Mouse (Mus musculus): ENCODE data around the gene Sh2d3c. TPM values are rescaled to one million over a fixed set of nuclear protein-coding genes. Genes with fewer than 3 reads are reported as not detected.

The Sh2d3c gene
- polyA plus RNA-seq, 1 experiment from 2014 or later: 23.7 TPM

DNA sequence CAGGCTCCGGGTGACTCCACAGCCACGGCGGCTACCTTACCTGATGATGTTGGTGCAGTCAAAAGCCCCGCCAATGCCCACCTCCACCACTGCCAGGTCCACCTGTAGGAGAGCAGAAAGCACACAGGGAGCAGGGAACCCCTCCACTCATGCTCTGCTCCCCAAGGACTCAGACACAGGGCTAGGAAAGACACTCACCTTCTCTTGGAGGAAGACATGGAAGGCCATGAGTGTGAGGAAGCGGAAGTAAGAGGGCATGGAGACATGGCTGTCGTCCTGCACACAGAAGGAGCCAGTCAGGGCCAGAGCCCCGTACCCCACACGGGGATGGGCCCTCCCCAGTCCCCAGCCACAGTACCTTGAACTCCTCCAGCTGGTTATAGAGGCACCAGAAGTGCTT, 33.3 kb upstream of the Sh2d3c start:
- Histone ChIP-seq H3K4me1 (ENCODE audit: control insufficient read depth in 2 of 2, insufficient read depth in 2 of 2, low read length in 2 of 2) (peaks cover 2 to 5% of the 10 kb centered on the region in 2 experiments; a peak in 3 of 4 replicates), H3K27ac (replicated peaks in 1 of 2; ENCODE audit: control insufficient read depth in 1 of 2, insufficient read depth in 1 of 2, low read depth in 2 of 2, low read length in 2 of 2) (no peak overlapping the region), H3K27me3 (ENCODE audit: control insufficient read depth, insufficient read depth, low read length) (no peaks in the 10 kb centered on the region), H3K9ac (ENCODE audit: low read length) (no peak overlapping the region), H3K9me3 (ENCODE audit: control insufficient read depth, low read length) (no peaks in the 10 kb centered on the region), H3K4me2 (ENCODE audit: low read length) (no peak overlapping the region), H3K4me3 (ENCODE audit: control insufficient read depth in 1 of 2, insufficient read depth in 1 of 2, low read depth in 1 of 2, low read length in 2 of 2) (no peak overlapping the region), H3K36me3 (ENCODE audit: control insufficient read depth, insufficient read depth, low read length) (peaks cover 54% of the 10 kb centered on the region)
- WGBS: 91% methylated on average over 8 of the region's 8 CpGs
- ATAC-seq (ENCODE audit: insufficient number of reproducible peaks, insufficient read depth, low FRiP score, low read depth): no peak

DNA sequence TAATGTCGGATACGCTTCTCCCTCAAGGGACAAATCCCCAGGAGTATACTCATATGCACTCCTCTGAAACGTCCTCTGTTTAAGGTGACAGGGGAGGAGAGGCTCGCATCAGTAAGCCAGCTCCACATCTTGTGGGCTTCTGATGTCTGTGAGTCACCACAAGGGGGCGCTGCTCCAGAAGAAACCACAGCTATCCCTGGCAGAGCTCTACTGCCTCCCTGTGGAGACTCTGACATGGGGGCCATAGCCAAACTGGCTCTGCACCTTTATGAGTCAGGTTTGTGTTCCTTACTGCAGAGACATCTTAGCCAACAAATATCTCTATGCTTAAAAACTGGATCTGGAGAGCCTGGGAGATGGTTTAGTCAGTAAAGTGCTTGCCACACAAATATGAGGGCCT, 31.4 kb upstream of the Sh2d3c start:
- Histone ChIP-seq H3K4me2 (ENCODE audit: low read length) (no peak overlapping the region), H3K4me3 (ENCODE audit: control insufficient read depth in 1 of 2, insufficient read depth in 1 of 2, low read depth in 1 of 2, low read length in 2 of 2) (no peak overlapping the region), H3K9ac (ENCODE audit: low read length) (no peak overlapping the region; the same call in 1 of the 2 replicates), H3K36me3 (ENCODE audit: control insufficient read depth, insufficient read depth, low read length) (peaks cover 35% of the 10 kb centered on the region), H3K4me1 (ENCODE audit: control insufficient read depth in 2 of 2, insufficient read depth in 2 of 2, low read length in 2 of 2) (peaks cover 8 to 16% of the 10 kb centered on the region in 2 experiments), H3K27ac (replicated peaks in 1 of 2; ENCODE audit: control insufficient read depth in 1 of 2, insufficient read depth in 1 of 2, low read depth in 2 of 2, low read length in 2 of 2) (no peak overlapping the region), H3K9me3 (ENCODE audit: control insufficient read depth, low read length) (no peaks in the 10 kb centered on the region), H3K27me3 (ENCODE audit: control insufficient read depth, insufficient read depth, low read length) (no peaks in the 10 kb centered on the region)
- 16% methylated on average over 5 of the region's 5 CpGs for WGBS
- ATAC-seq (ENCODE audit: insufficient number of reproducible peaks, insufficient read depth, low FRiP score, low read depth): no peak

GRCm38 (mm10) chr2:32691041-32691440, 29.8 kb upstream of the Sh2d3c start:
- Histone ChIP-seq H3K27me3 (ENCODE audit: control insufficient read depth, insufficient read depth, low read length) (no peaks in the 10 kb centered on the region), H3K9me3 (ENCODE audit: control insufficient read depth, low read length) (no peaks in the 10 kb centered on the region), H3K4me2 (ENCODE audit: low read length) (no peak overlapping the region), H3K4me1 (ENCODE audit: control insufficient read depth in 2 of 2, insufficient read depth in 2 of 2, low read length in 2 of 2) (peaks cover 10 to 18% of the 10 kb centered on the region in 2 experiments), H3K4me3 (ENCODE audit: control insufficient read depth in 1 of 2, insufficient read depth in 1 of 2, low read depth in 1 of 2, low read length in 2 of 2) (no peak overlapping the region), H3K9ac (ENCODE audit: low read length) (no peak overlapping the region), H3K36me3 (ENCODE audit: control insufficient read depth, insufficient read depth, low read length) (peaks cover 19% of the 10 kb centered on the region), H3K27ac (replicated peaks in 1 of 2; ENCODE audit: control insufficient read depth in 1 of 2, insufficient read depth in 1 of 2, low read depth in 2 of 2, low read length in 2 of 2) (no peak overlapping the region)
- 83% methylated on average over 11 of the region's 11 CpGs for WGBS
- no peak for ATAC-seq (ENCODE audit: insufficient number of reproducible peaks, insufficient read depth, low FRiP score, low read depth)

DNA sequence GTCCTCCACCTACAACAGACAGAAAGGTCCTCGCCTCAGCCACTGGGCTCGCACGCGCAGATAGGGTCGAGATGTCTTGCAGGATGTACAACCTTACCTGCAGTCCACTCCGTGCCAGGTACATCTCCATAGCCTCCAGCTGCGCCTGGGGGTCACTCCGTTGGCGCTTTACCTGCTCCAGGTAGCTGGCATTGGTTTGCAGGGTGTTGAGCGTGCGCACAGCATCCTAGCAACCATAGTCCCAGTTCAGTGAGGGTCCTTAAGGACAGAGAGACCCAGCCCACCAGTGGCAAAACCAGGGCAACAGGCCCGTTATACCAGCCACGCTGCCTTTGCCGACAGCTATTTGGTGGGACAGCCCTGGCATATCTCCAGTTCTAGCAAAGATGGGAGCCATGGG, 28.4 kb upstream of the Sh2d3c start:
- no peaks in the 10 kb centered on the region for H3K9me3 ChIP-seq (ENCODE audit: control insufficient read depth, low read length)
- H3K27me3 ChIP-seq (ENCODE audit: control insufficient read depth, insufficient read depth, low read length): no peaks in the 10 kb centered on the region
- 96% methylated on average over 14 of the region's 14 CpGs for WGBS
- H3K4me2 ChIP-seq (ENCODE audit: low read length): peak overlapping the region; percentile 96
- H3K9ac ChIP-seq (ENCODE audit: low read length): no peak overlapping the region
- H3K27ac ChIP-seq (replicated peaks in 1 of 2; ENCODE audit: control insufficient read depth in 1 of 2, insufficient read depth in 1 of 2, low read depth in 2 of 2, low read length in 2 of 2): no peak overlapping the region
- H3K4me3 ChIP-seq (ENCODE audit: control insufficient read depth in 1 of 2, insufficient read depth in 1 of 2, low read depth in 1 of 2, low read length in 2 of 2): no peak overlapping the region
- H3K36me3 ChIP-seq (ENCODE audit: control insufficient read depth, insufficient read depth, low read length): peaks cover 6% of the 10 kb centered on the region
- no peak for ATAC-seq (ENCODE audit: insufficient number of reproducible peaks, insufficient read depth, low FRiP score, low read depth)
- peaks cover 10 to 18% of the 10 kb centered on the region in 2 experiments for H3K4me1 ChIP-seq (ENCODE audit: control insufficient read depth in 2 of 2, insufficient read depth in 2 of 2, low read length in 2 of 2)

- Histone ChIP-seq H3K27ac (replicated peaks in 1 of 2; ENCODE audit: control insufficient read depth in 1 of 2, insufficient read depth in 1 of 2, low read depth in 2 of 2, low read length in 2 of 2) (peak overlapping the region in 1 of 2 experiments; percentile 67; a peak in 2 of 4 replicates), H3K4me3 (ENCODE audit: control insufficient read depth in 1 of 2, insufficient read depth in 1 of 2, low read depth in 1 of 2, low read length in 2 of 2) (peak overlapping the region; percentile 78 to 88)
- ATAC-seq (ENCODE audit: insufficient number of reproducible peaks, insufficient read depth, low FRiP score, low read depth): no peak
These were observed 27.6 kb upstream of the Sh2d3c start for GRCm38 (mm10) chr2:32693282-32693681.

DNA sequence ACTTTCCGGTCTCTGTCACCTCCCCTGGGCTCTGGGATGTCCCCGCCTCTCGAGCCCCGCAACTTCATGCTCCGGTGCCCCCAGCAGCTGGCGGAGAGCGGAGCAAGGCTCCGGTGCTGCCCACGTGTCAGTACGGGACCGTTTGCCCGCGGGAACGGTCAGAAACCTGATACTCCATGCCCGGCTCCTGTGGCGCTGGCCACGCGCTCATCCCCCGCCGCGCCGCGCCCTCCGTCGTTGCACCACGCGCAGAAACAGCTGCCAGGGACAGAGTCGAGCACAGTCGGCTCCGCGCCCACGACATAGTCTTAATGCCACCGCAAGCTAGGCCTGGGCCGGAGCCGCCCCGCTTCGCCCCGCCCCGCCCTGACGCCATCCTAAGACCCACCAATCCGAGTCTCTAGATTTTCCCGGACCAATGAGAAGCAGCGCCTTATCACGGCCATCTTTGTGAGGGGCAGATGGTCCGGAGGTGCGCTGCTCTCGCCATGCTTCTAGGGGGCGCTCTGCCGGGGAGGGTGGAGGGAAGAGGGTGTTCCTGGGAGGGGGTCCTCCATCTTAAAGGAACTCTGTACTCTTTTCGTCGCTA, 26.9 kb upstream of the Sh2d3c start:
- peak overlapping the region; percentile 61 to 67 for H3K27ac ChIP-seq (replicated peaks in 1 of 2; ENCODE audit: control insufficient read depth in 1 of 2, insufficient read depth in 1 of 2, low read depth in 2 of 2, low read length in 2 of 2)
- peak overlapping the region; percentile 96 for H3K4me2 ChIP-seq (ENCODE audit: low read length)
- under 1% methylated on average over 51 of the region's 51 CpGs for whole genome bisulfite sequencing
- H3K27me3 ChIP-seq (ENCODE audit: control insufficient read depth, insufficient read depth, low read length): no peaks in the 10 kb centered on the region
- peak overlapping the region; percentile 95 for H3K9ac ChIP-seq (ENCODE audit: low read length)
- H3K36me3 ChIP-seq (ENCODE audit: control insufficient read depth, insufficient read depth, low read length): no peaks in the 10 kb centered on the region
- H3K4me3 ChIP-seq (ENCODE audit: control insufficient read depth in 1 of 2, insufficient read depth in 1 of 2, low read depth in 1 of 2, low read length in 2 of 2): peak overlapping the region; percentile 78 to 88
- H3K4me1 ChIP-seq (ENCODE audit: control insufficient read depth in 2 of 2, insufficient read depth in 2 of 2, low read length in 2 of 2): peaks cover 10 to 18% of the 10 kb centered on the region in 2 experiments
- ATAC-seq (ENCODE audit: insufficient number of reproducible peaks, insufficient read depth, low FRiP score, low read depth): peak; percentile 95
- no peaks in the 10 kb centered on the region for H3K9me3 ChIP-seq (ENCODE audit: control insufficient read depth, low read length)

More at GRCm38 (mm10) chr2:32693282-32693681, 27.6 kb upstream of the Sh2d3c start:
- Histone ChIP-seq H3K27me3 (ENCODE audit: control insufficient read depth, insufficient read depth, low read length) (no peaks in the 10 kb centered on the region), H3K4me1 (ENCODE audit: control insufficient read depth in 2 of 2, insufficient read depth in 2 of 2, low read length in 2 of 2) (peaks cover 10 to 18% of the 10 kb centered on the region in 2 experiments), H3K9me3 (ENCODE audit: control insufficient read depth, low read length) (no peaks in the 10 kb centered on the region), H3K9ac (ENCODE audit: low read length) (peak overlapping the region; percentile 95), H3K4me2 (ENCODE audit: low read length) (peak overlapping the region; percentile 96), H3K36me3 (ENCODE audit: control insufficient read depth, insufficient read depth, low read length) (no peaks in the 10 kb centered on the region)
- WGBS: 18% methylated on average over 7 of the region's 7 CpGs

- peak overlapping the region; percentile 56 to 78; a peak in 3 of 4 replicates for H3K4me3 ChIP-seq (ENCODE audit: control insufficient read depth in 1 of 2, insufficient read depth in 1 of 2, low read depth in 1 of 2, low read length in 2 of 2)
- peak overlapping the region; percentile 95 for H3K9ac ChIP-seq (ENCODE audit: low read length)
- H3K36me3 ChIP-seq (ENCODE audit: control insufficient read depth, insufficient read depth, low read length): no peaks in the 10 kb centered on the region
- 87% methylated on average over 12 of the region's 12 CpGs for WGBS
- no peak for ATAC-seq (ENCODE audit: insufficient number of reproducible peaks, insufficient read depth, low FRiP score, low read depth)
- H3K27me3 ChIP-seq (ENCODE audit: control insufficient read depth, insufficient read depth, low read length): no peaks in the 10 kb centered on the region
- H3K4me1 ChIP-seq (ENCODE audit: control insufficient read depth in 2 of 2, insufficient read depth in 2 of 2, low read length in 2 of 2): peaks cover 10 to 15% of the 10 kb centered on the region in 2 experiments
- 0 out of 4 replicates have a peak overlapping the region, but pooled peaks of 1 of the 2 experiments have one; percentile 58 for H3K27ac ChIP-seq (replicated peaks in 1 of 2; ENCODE audit: control insufficient read depth in 1 of 2, insufficient read depth in 1 of 2, low read depth in 2 of 2, low read length in 2 of 2)
- peak overlapping the region; percentile 96 for H3K4me2 ChIP-seq (ENCODE audit: low read length)
- H3K9me3 ChIP-seq (ENCODE audit: control insufficient read depth, low read length): no peaks in the 10 kb centered on the region
These were observed 26.2 kb upstream of the Sh2d3c start for GRCm38 (mm10) chr2:32694691-32695090.

DNA sequence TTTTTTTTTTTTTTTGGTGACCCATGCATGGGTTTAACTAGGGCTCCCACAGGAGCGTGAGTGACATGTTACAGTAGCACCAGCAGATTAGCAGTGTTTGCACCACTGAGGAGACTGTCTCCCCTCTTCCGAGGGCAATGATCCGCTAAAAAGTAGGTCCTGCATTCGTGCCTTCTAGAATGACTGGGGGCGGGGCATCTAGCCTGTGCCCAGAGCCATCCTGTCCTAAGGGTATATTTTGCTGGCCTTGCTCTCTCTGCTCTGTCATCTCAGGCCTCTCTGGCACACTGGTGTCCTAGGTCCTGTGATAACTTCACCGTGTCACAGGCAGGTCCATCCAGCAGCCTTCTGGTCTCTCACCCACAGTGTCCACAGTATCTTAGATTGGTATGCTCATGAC, 21.2 kb upstream of the Sh2d3c start:
- no peaks in the 10 kb centered on the region for H3K27me3 ChIP-seq (ENCODE audit: control insufficient read depth, insufficient read depth, low read length)
- no peak overlapping the region for H3K9ac ChIP-seq (ENCODE audit: low read length)
- no peak overlapping the region for H3K4me2 ChIP-seq (ENCODE audit: low read length)
- no peak overlapping the region for H3K4me3 ChIP-seq (ENCODE audit: control insufficient read depth in 1 of 2, insufficient read depth in 1 of 2, low read depth in 1 of 2, low read length in 2 of 2)
- no peak for ATAC-seq (ENCODE audit: insufficient number of reproducible peaks, insufficient read depth, low FRiP score, low read depth)
- no peaks in the 10 kb centered on the region for H3K4me1 ChIP-seq (ENCODE audit: control insufficient read depth in 2 of 2, insufficient read depth in 2 of 2, low read length in 2 of 2)
- WGBS: 75% methylated on average over 6 of the region's 6 CpGs
- H3K36me3 ChIP-seq (ENCODE audit: control insufficient read depth, insufficient read depth, low read length): peaks cover 18% of the 10 kb centered on the region
- H3K9me3 ChIP-seq (ENCODE audit: control insufficient read depth, low read length): no peaks in the 10 kb centered on the region
- H3K27ac ChIP-seq (replicated peaks in 1 of 2; ENCODE audit: control insufficient read depth in 1 of 2, insufficient read depth in 1 of 2, low read depth in 2 of 2, low read length in 2 of 2): no peak overlapping the region
